Mouse (Mus musculus): Measurements from ENCODE around the gene Nhej1.

The Nhej1 gene

GRCm38 (mm10) chr1:75124346-75125321, at the start of gene Nhej1:
Gene Nhej1, minus strand, starts transcription at chr1:75125200.
- peak; percentile 98 for DNase-seq (ENCODE audit: low spot score)

- DNase-seq (ENCODE audit: low spot score) = peak; percentile 98
These were observed 43.8 kb upstream of the Nhej1 start, which contains the start of gene Zfand2b for GRCm38 (mm10) chr1:75168472-75169464. Gene Zfand2b, plus strand, starts transcription at chr1:75168646.

GRCm38 (mm10) chr1:75168093-75168471, 43.1 kb upstream of the Nhej1 start:
- DNase-seq (ENCODE audit: low spot score) = no peak

- no peak for DNase-seq (ENCODE audit: low spot score)
These were observed 35.2 kb upstream of the Nhej1 start for GRCm38 (mm10) chr1:75160256-75160617.

- DNase-seq (ENCODE audit: low spot score) = no peak
These were observed 34.7 kb upstream of the Nhej1 start for GRCm38 (mm10) chr1:75159540-75160255.

GRCm38 (mm10) chr1:75158990-75159389, 34.0 kb upstream of the Nhej1 start:
- DNase-seq (ENCODE audit: low spot score) = no peak

- DNase-seq (ENCODE audit: low spot score) = no peak
These were observed 30.8 kb upstream of the Nhej1 start for GRCm38 (mm10) chr1:75155837-75156236.

GRCm38 (mm10) chr1:75148727-75149126, 23.7 kb upstream of the Nhej1 start:
- no peak for DNase-seq (ENCODE audit: low spot score)

- DNase-seq (ENCODE audit: low spot score) = no peak
These were observed 22.6 kb upstream of the Nhej1 start for GRCm38 (mm10) chr1:75147411-75148135.

GRCm38 (mm10) chr1:75145589-75145988, 20.6 kb upstream of the Nhej1 start:
- no peak for DNase-seq (ENCODE audit: low spot score)

GRCm38 (mm10) chr1:75142301-75143261, 17.6 kb upstream of the Nhej1 start, which contains the start of the genes Cnppd1 and Retreg2:
Gene Cnppd1, minus strand, starts transcription at chr1:75142711.
Gene Retreg2, plus strand, starts transcription at chr1:75142778.
- peak; percentile 97 for DNase-seq (ENCODE audit: low spot score)

GRCm38 (mm10) chr1:75141486-75142190, 16.6 kb upstream of the Nhej1 start:
- peak; percentile 69 for DNase-seq (ENCODE audit: low spot score)

GRCm38 (mm10) chr1:75140601-75141190, 15.7 kb upstream of the Nhej1 start:
- DNase-seq (ENCODE audit: low spot score) = no peak

- no peak for DNase-seq (ENCODE audit: low spot score)
These were observed 13.4 kb upstream of the Nhej1 start for GRCm38 (mm10) chr1:75138448-75138847.

- DNase-seq (ENCODE audit: low spot score) = no peak
These were observed 11.7 kb upstream of the Nhej1 start for GRCm38 (mm10) chr1:75136730-75137129.

- DNase-seq (ENCODE audit: low spot score) = no peak
These were observed 11.3 kb upstream of the Nhej1 start for GRCm38 (mm10) chr1:75136293-75136692.

GRCm38 (mm10) chr1:75133421-75134207, 8.6 kb upstream of the Nhej1 start, which contains the start of gene Slc23a3:
Gene Slc23a3, minus strand, starts transcription at chr1:75133890.
- no peak for DNase-seq (ENCODE audit: low spot score)

GRCm38 (mm10) chr1:75128641-75129040, 3.6 kb upstream of the Nhej1 start:
- DNase-seq (ENCODE audit: low spot score) = no peak

Data from testis, postnatal 10 days (tissue).